Mouse (Mus musculus) ES-CJ7 (cell line): ENCODE measurements at regions not wholly inside any gene's neighbourhood (a gene's known extent, or its start where the extent isn't known, plus 50 kb on each side); places are given as distances from the start of the nearest gene placed in this dataset.

ENCODE experiments used
- DNase-seq: peaks from one replicate; pipeline ENCODE4 v3.0.0; 2011; ENCODE audit warnings: low read depth, low spot score

- no peak for DNase-seq
Observed at GRCm38 (mm10) chr9:43692538-43692937, 51.2 kb upstream of the Nectin1 start.
